Mouse (Mus musculus) olfactory bulb, adult 2 months (tissue): ENCODE data around the gene Shc3.

Experiments
- CTCF ChIP-seq: fragments of 200-500 bp; IDR thresholded peaks from 2 replicates; pipeline ENCODE4 v1.5.1; 2012; ENCODE audit warnings: low read depth, mild to moderate bottlenecking, low read length, moderate library complexity; ENCODE audit not compliant: insufficient read depth
- POLR2A ChIP-seq: fragments of 200-500 bp; IDR thresholded peaks from 2 replicates; pipeline ENCODE4 v1.6.1; 2012; ENCODE audit warnings: mild to moderate bottlenecking, low read depth, low read length, moderate library complexity; ENCODE audit not compliant: insufficient read depth

DNA sequence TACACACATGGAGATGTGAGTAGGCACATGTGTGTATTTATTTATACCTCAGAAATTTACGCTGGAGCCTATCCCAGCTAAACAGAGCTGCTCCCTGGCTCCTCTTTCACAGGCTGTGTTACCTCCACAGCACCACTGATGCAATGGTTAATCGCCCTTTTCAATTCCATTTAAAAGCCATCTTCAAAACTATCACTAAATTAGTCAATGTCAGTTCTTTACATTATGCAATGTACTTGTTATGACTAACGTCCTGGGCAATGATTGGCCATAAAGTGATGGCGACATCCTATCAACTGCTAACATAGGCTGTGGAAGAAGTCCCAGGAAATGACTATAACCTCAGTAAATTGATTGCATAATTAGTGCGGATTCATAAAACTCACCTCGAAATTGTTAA is 187.7 kb downstream of the Shc3 start:
- TF ChIP-seq CTCF (no peak), POLR2A (no peak)
